Comparison of ENCODE assay signal across 19 mouse cellular contexts in genomic region chr10:77634016-77634415, GRCm38 (mm10). TPM values are rescaled to one million over a fixed set of nuclear protein-coding genes. Genes with fewer than 3 reads are reported as not detected.
A peak's percentile ranks its signal among the peaks of the same experiment; 100 is the strongest.
DNase-seq lines count a peak whose midpoint lies in the region; ATAC-seq and TF ChIP-seq lines count a peak whose summit lies in the region.
"Had no signal": no experiment of that assay in that cellular context is flagged by ENCODE, and none has a peak within 500 bp of the region (broad histone marks: within the 10 kb centered on the region; RNA-seq: fewer than 3 reads in every experiment).

No protein-coding gene starts in this region.

- H3K36me3 ChIP-seq in heart, adult 2 months (ENCODE audit: control insufficient read depth, insufficient read depth, low read length), result peaks cover 3% of the 10 kb centered on the region
- H3K36me3 ChIP-seq in hindbrain, postnatal 0 days (ENCODE audit: insufficient read depth, low read length), result peaks cover 17% of the 10 kb centered on the region
- peaks cover 3% of the 10 kb centered on the region for H3K36me3 ChIP-seq in hindbrain, embryonic 16.5 days (ENCODE audit: control insufficient read depth, insufficient read depth, low read length)
- peaks cover 57% of the 10 kb centered on the region for H3K36me3 ChIP-seq in neural tube, embryonic 13.5 days
- H3K36me3 ChIP-seq in splenic B cell, adult 2 months (ENCODE audit: control insufficient read depth, insufficient read depth, low read length, poor library complexity, severe bottlenecking), result peaks cover 2% of the 10 kb centered on the region; the same call in 1 of the 2 replicates

- DNase-seq in heart, adult 2 months, result peak in 1 of 2 experiments; percentile 16
- no peak for DNase-seq in heart, postnatal 10 days
- DNase-seq in hindbrain, postnatal 0 days (ENCODE audit: low spot score), result no peak
- DNase-seq in neural tube, embryonic 10.5 days (ENCODE audit: extremely low spot score, low spot score), result no peak
- DNase-seq in splenic B cell, adult 2 months (ENCODE audit: low read depth, low spot score), result peak; percentile 84
- no peak for DNase-seq in lung, adult 18-20 months
- DNase-seq: cerebellum, adult 18-20 months; kidney, postnatal 25 days; liver, embryonic 13.5 days; lung, postnatal 10 days had no signal

- H3K27me3 ChIP-seq in heart, adult 2 months (ENCODE audit: control insufficient read depth, insufficient read depth, low read length), result no peaks in the 10 kb centered on the region
- no peaks in the 10 kb centered on the region for H3K27me3 ChIP-seq in hindbrain, postnatal 0 days (ENCODE audit: insufficient read depth, low read length)
- no peaks in the 10 kb centered on the region for H3K27me3 ChIP-seq in hindbrain, embryonic 16.5 days (replicated peaks; ENCODE audit: control insufficient read depth, insufficient read depth, low read length)
- H3K27me3 ChIP-seq in neural tube, embryonic 13.5 days, result no peaks in the 10 kb centered on the region
- H3K27me3 ChIP-seq in splenic B cell, adult 2 months (ENCODE audit: control insufficient read depth, insufficient read depth, low read length, poor library complexity, severe bottlenecking), result no peaks in the 10 kb centered on the region
- H3K27me3 ChIP-seq: embryonic facial prominence, embryonic 15.5 days; forebrain, embryonic 12.5 days; liver, embryonic 13.5 days had no signal

- no peaks in the 10 kb centered on the region for H3K9me3 ChIP-seq in hindbrain, postnatal 0 days (ENCODE audit: low read length)
- no peaks in the 10 kb centered on the region for H3K9me3 ChIP-seq in hindbrain, embryonic 16.5 days (ENCODE audit: control insufficient read depth, low read length)
- H3K9me3 ChIP-seq in neural tube, embryonic 13.5 days, result no peaks in the 10 kb centered on the region
- H3K9me3 ChIP-seq: embryonic facial prominence, embryonic 15.5 days; forebrain, embryonic 12.5 days; liver, embryonic 13.5 days had no signal

- intact Hi-C loops in heart, adult 2 months (cut with DNase I), result no loop called here
- intact Hi-C loops in heart, postnatal 10 days (cut with DNase I), result no loop called here

- no peak for ATAC-seq in hindbrain, postnatal 0 days
- no peak for ATAC-seq in hindbrain, embryonic 16.5 days
- ATAC-seq in neural tube, embryonic 13.5 days (ENCODE audit: low read depth), result no peak

- WGBS in heart, adult 2 months, result 67% methylated on average over 6 of the region's 6 CpGs
- 78% methylated on average over 6 of the region's 6 CpGs for WGBS in hindbrain, postnatal 0 days
- 68% methylated on average over 6 of the region's 6 CpGs for WGBS in hindbrain, embryonic 16.5 days
- 71% methylated on average over 6 of the region's 6 CpGs for WGBS in neural tube, embryonic 13.5 days

- no peak overlapping the region for H3K9ac ChIP-seq in heart, adult 2 months (ENCODE audit: low read depth, low read length)
- no peak overlapping the region for H3K9ac ChIP-seq in hindbrain, postnatal 0 days (replicated peaks; ENCODE audit: low read length)
- no peak overlapping the region for H3K9ac ChIP-seq in hindbrain, embryonic 16.5 days (ENCODE audit: low read depth, low read length)
- no peak overlapping the region for H3K9ac ChIP-seq in neural tube, embryonic 13.5 days
- H3K9ac ChIP-seq: embryonic facial prominence, embryonic 15.5 days; forebrain, embryonic 12.5 days; liver, embryonic 13.5 days had no signal

- no peak for TF ChIP-seq POLR2A in heart, adult 2 months (IDR thresholded peaks at IDR 0.05; ENCODE audit: insufficient read depth, low read depth, low read length)

- H3K79me2 ChIP-seq in heart, adult 2 months (replicated peaks; ENCODE audit: control insufficient read depth, insufficient read depth, low read length), result peaks cover 6% of the 10 kb centered on the region

- H3K27ac ChIP-seq in heart, adult 2 months, result peak overlapping the region; percentile 57
- H3K27ac ChIP-seq in hindbrain, postnatal 0 days, result peak overlapping the region; percentile 45; the same call in 1 of the 2 replicates
- no peak overlapping the region for H3K27ac ChIP-seq in hindbrain, embryonic 16.5 days (ENCODE audit: low read depth, low read length)
- 0 out of 2 replicates have a peak overlapping the region, but pooled peaks have one; percentile 46 for H3K27ac ChIP-seq in neural tube, embryonic 13.5 days (replicated peaks)
- H3K27ac ChIP-seq: forebrain, embryonic 12.5 days; liver, embryonic 13.5 days had no signal

- no peak for TF ChIP-seq EP300 in heart, adult 2 months (IDR thresholded peaks at IDR 0.05; ENCODE audit: insufficient read depth, low read depth, low read length)

- peaks cover 18% of the 10 kb centered on the region for H3K4me1 ChIP-seq in heart, adult 2 months (ENCODE audit: control insufficient read depth, insufficient read depth, low read length)
- no peaks in the 10 kb centered on the region for H3K4me1 ChIP-seq in hindbrain, postnatal 0 days (ENCODE audit: insufficient read depth, low read length)
- peaks cover 3% of the 10 kb centered on the region; the same call in 1 of the 2 replicates for H3K4me1 ChIP-seq in hindbrain, embryonic 16.5 days (ENCODE audit: control insufficient read depth, insufficient read depth, low read depth, low read length)
- peaks cover 44% of the 10 kb centered on the region for H3K4me1 ChIP-seq in neural tube, embryonic 13.5 days (replicated peaks)

- H3K4me3 ChIP-seq in heart, adult 2 months, result no peak overlapping the region
- no peak overlapping the region for H3K4me3 ChIP-seq in hindbrain, postnatal 0 days (ENCODE audit: low read length)
- no peak overlapping the region for H3K4me3 ChIP-seq in hindbrain, embryonic 16.5 days (ENCODE audit: low read length)
- H3K4me3 ChIP-seq in neural tube, embryonic 13.5 days, result no peak overlapping the region
- H3K4me3 ChIP-seq: embryonic facial prominence, embryonic 15.5 days; forebrain, embryonic 12.5 days; liver, embryonic 13.5 days had no signal

- H3K4me2 ChIP-seq in hindbrain, postnatal 0 days (ENCODE audit: low read depth, low read length), result no peak overlapping the region
- no peak overlapping the region for H3K4me2 ChIP-seq in hindbrain, embryonic 16.5 days (ENCODE audit: low read length)
- H3K4me2 ChIP-seq in neural tube, embryonic 13.5 days, result no peak overlapping the region
- H3K4me2 ChIP-seq: embryonic facial prominence, embryonic 15.5 days; forebrain, embryonic 12.5 days; liver, embryonic 13.5 days had no signal

- no peak for TF ChIP-seq CTCF in heart, adult 2 months (IDR thresholded peaks at IDR 0.05)
- no peak for TF ChIP-seq CTCF in hindbrain, postnatal 0 days (IDR thresholded peaks at IDR 0.05; ENCODE audit: low read depth)

RNA-seq across cellular contexts. Expression of gene Ube2g2, which starts 11.9 kb away (rescaled TPM):
- total RNA-seq in heart, adult 2 months (2021), result 10 to 100 TPM; 74.6 to 80.9 TPM
- polyA plus RNA-seq in heart, adult 2 months (2012; rRNA removed), result 53.5 and 69.7 TPM in 2 replicates
- total RNA-seq in heart, postnatal 10 days (2021), result 10 to 100 TPM; 57.7 to 68.8 TPM
- 45.1 and 48.3 TPM in 2 replicates for total RNA-seq in hindbrain, postnatal 0 days (2014; rRNA removed)
- 65.8 and 73.8 TPM in 2 replicates for polyA plus RNA-seq in hindbrain, postnatal 0 days (2015; fragmentation: Nextera tagmentation; extraction: Ambion mirVana)
- 85.0 and 91.0 TPM in 2 replicates for polyA plus RNA-seq in hindbrain, embryonic 16.5 days (2015; fragmentation: Nextera tagmentation; extraction: Ambion mirVana)
- polyA plus RNA-seq in neural tube, embryonic 13.5 days (2015; fragmentation: Nextera tagmentation; extraction: Ambion mirVana), result 86.8 and 87.9 TPM in 2 replicates

RNA-seq across cellular contexts. Expression of gene Gm49325, which starts 28.0 kb away (rescaled TPM):
- total RNA-seq in heart, adult 2 months (2021), result 10 to 100 TPM; 15.5 to 15.8 TPM
- not detected in 2 replicates for polyA plus RNA-seq in heart, adult 2 months (2012; rRNA removed)
- 10 to 100 TPM; 12.2 to 13.5 TPM for total RNA-seq in heart, postnatal 10 days (2021)
- 4.0 TPM in 1 of 2 replicates, not detected in the other for total RNA-seq in hindbrain, postnatal 0 days (2014; rRNA removed)
- polyA plus RNA-seq in hindbrain, postnatal 0 days (2015; fragmentation: Nextera tagmentation; extraction: Ambion mirVana), result 11.1 and 12.8 TPM in 2 replicates
- not detected in 2 replicates for polyA plus RNA-seq in hindbrain, embryonic 16.5 days (2015; fragmentation: Nextera tagmentation; extraction: Ambion mirVana)
- 2.0 and 8.6 TPM in 2 replicates for polyA plus RNA-seq in neural tube, embryonic 13.5 days (2015; fragmentation: Nextera tagmentation; extraction: Ambion mirVana)
- total RNA-seq: common myeloid progenitor, adult 5-6 weeks; granulocyte monocyte progenitor cell, adult 5-6 weeks had no signal
- polyA plus RNA-seq: brain, embryonic 14.5 days; small intestine, adult 2 months had no signal

RNA-seq across cellular contexts. Expression of gene Sumo3, which starts 28.1 kb away (rescaled TPM):
- 10 to 100 TPM; 66.4 to 67.8 TPM for total RNA-seq in heart, adult 2 months (2021)
- polyA plus RNA-seq in heart, adult 2 months (2012; rRNA removed), result 122 and 167 TPM in 2 replicates
- 10 to 100 TPM; 68.3 to 79.2 TPM for total RNA-seq in heart, postnatal 10 days (2021)
- total RNA-seq in hindbrain, postnatal 0 days (2014; rRNA removed), result 217 and 218 TPM in 2 replicates
- polyA plus RNA-seq in hindbrain, postnatal 0 days (2015; fragmentation: Nextera tagmentation; extraction: Ambion mirVana), result 330 and 348 TPM in 2 replicates
- polyA plus RNA-seq in hindbrain, embryonic 16.5 days (2015; fragmentation: Nextera tagmentation; extraction: Ambion mirVana), result 303 and 334 TPM in 2 replicates
- 248 and 252 TPM in 2 replicates for polyA plus RNA-seq in neural tube, embryonic 13.5 days (2015; fragmentation: Nextera tagmentation; extraction: Ambion mirVana)

RNA-seq across cellular contexts. Expression of gene Tspear, which starts 52.4 kb away (rescaled TPM):
- not detected for total RNA-seq in heart, adult 2 months (2021)
- polyA plus RNA-seq in heart, adult 2 months (2012; rRNA removed), result not detected in 2 replicates
- total RNA-seq in heart, postnatal 10 days (2021), result not detected
- total RNA-seq in hindbrain, postnatal 0 days (2014; rRNA removed), result 0.42 and 4.4 TPM in 2 replicates
- 0.93 and 1.3 TPM in 2 replicates for polyA plus RNA-seq in hindbrain, postnatal 0 days (2015; fragmentation: Nextera tagmentation; extraction: Ambion mirVana)
- polyA plus RNA-seq in hindbrain, embryonic 16.5 days (2015; fragmentation: Nextera tagmentation; extraction: Ambion mirVana), result 1.3 and 1.6 TPM in 2 replicates
- polyA plus RNA-seq in neural tube, embryonic 13.5 days (2015; fragmentation: Nextera tagmentation; extraction: Ambion mirVana), result 0.48 and 2.0 TPM in 2 replicates
- total RNA-seq: layer of hippocampus, postnatal 10 days had no signal

RNA-seq across cellular contexts. Expression of gene Pttg1ip, which starts 52.5 kb away (rescaled TPM):
- 100 to 1,000 TPM; 131 to 132 TPM for total RNA-seq in heart, adult 2 months (2021)
- 119 and 168 TPM in 2 replicates for polyA plus RNA-seq in heart, adult 2 months (2012; rRNA removed)
- 100 to 1,000 TPM; 134 to 148 TPM for total RNA-seq in heart, postnatal 10 days (2021)
- 85.9 and 94.0 TPM in 2 replicates for total RNA-seq in hindbrain, postnatal 0 days (2014; rRNA removed)
- polyA plus RNA-seq in hindbrain, postnatal 0 days (2015; fragmentation: Nextera tagmentation; extraction: Ambion mirVana), result 87.3 and 87.5 TPM in 2 replicates
- 84.4 and 88.3 TPM in 2 replicates for polyA plus RNA-seq in hindbrain, embryonic 16.5 days (2015; fragmentation: Nextera tagmentation; extraction: Ambion mirVana)
- polyA plus RNA-seq in neural tube, embryonic 13.5 days (2015; fragmentation: Nextera tagmentation; extraction: Ambion mirVana), result 78.9 and 79.7 TPM in 2 replicates
